Mouse (Mus musculus): ENCODE results near the gene Sfmbt1.

Sfmbt1 gene

DNA sequence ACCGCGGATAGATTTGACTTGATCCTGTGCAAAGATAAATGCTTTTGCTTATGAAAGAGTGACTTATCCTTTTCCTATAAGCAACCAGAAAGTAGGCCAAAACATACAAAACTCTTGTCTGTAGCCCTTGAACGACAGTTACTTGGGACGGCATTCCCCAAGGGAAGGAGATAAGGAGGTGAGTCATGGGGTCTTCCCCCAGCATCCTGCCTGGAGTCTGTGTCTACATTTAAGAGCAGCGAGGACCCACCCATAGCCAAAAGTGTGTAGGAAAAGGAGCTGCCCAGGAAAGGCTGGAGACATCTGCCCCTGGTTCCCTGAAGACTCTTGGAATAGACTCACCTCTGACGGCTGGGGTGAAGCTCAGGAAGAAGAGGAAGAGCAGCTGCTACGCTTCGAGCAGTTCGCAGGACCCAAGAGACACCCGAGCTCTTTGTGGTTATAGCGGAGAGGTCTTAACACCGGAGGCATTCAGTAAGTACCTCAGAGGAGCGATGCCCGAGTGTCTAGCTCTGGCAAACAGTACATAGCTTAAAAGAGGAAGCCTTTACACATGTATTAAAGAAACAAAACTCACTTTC is 122.9 kb downstream of the Sfmbt1 start:
- no peaks in the 10 kb centered on the region for H3K9me3 ChIP-seq (ENCODE audit: low read length)
- peaks cover 36% of the 10 kb centered on the region for H3K36me3 ChIP-seq (ENCODE audit: insufficient read depth, low read length)
- no peak overlapping the region for H3K4me3 ChIP-seq (replicated peaks; ENCODE audit: low read length)
- H3K27me3 ChIP-seq (ENCODE audit: insufficient read depth, low read length): no peaks in the 10 kb centered on the region
- no peak for TF ChIP-seq NANOG (IDR thresholded peaks at IDR 0.05; ENCODE audit: borderline replicate concordance, low read length)
- no peak for TF ChIP-seq POU5F1 (IDR thresholded peaks at IDR 0.05; ENCODE audit: borderline replicate concordance, low read length)
- TF ChIP-seq CTCF (conservative IDR thresholded peaks at IDR 0.05; ENCODE audit: low read length): no peak
- H3K4me1 ChIP-seq (replicated peaks; ENCODE audit: low read depth, low read length): no peaks in the 10 kb centered on the region

DNA sequence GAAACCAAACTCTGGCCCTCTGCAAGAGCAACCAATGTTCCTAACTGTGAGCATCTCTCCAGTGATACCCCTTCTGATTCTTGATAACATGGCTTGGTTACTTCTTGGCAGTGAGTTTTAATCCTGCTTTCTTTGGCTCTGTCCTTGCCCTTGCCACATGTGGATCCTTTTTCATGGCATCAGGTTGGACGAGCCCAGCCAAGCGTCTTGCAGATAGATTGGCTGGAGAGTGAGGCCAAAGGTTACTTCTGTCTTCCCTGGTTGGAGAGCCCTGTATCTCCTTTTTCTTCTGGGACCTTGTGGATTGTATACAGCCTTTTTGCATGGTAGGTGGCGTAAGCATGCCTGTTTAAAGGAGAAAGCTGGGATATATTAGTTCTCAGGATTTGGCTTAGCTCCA is 129.1 kb downstream of the Sfmbt1 start:
- Histone ChIP-seq H3K27me3 (ENCODE audit: insufficient read depth, low read length) (no peaks in the 10 kb centered on the region), H3K36me3 (ENCODE audit: insufficient read depth, low read length) (peaks cover 9% of the 10 kb centered on the region), H3K4me1 (replicated peaks; ENCODE audit: low read depth, low read length) (peaks cover 11% of the 10 kb centered on the region), H3K9me3 (ENCODE audit: low read length) (no peaks in the 10 kb centered on the region), H3K4me3 (replicated peaks; ENCODE audit: low read length) (no peak overlapping the region)
- TF ChIP-seq CTCF (conservative IDR thresholded peaks at IDR 0.05; ENCODE audit: low read length) (no peak), POU5F1 (IDR thresholded peaks at IDR 0.05; ENCODE audit: borderline replicate concordance, low read length) (no peak), NANOG (IDR thresholded peaks at IDR 0.05; ENCODE audit: borderline replicate concordance, low read length) (no peak)

DNA sequence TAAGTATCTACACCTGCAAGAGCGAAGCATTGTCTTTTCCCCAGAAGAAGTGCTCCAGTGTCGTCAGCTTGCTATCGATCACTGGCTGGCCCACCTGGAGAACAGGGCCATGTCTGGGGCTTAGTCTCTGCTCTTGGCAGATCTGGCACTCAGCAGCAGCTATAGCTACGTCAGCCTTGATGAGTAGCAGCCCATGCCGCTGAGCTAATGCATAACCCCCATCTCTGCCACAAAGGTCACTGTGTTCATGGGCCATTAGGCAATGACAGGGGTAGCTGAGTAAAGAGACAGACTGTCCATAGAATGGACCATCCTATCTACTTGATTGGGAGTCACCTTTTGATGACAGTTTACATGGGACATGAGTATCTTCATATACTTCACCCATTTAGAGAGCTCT is 135.9 kb downstream of the Sfmbt1 start:
- H3K9me3 ChIP-seq (ENCODE audit: low read length): no peaks in the 10 kb centered on the region
- peaks cover 5% of the 10 kb centered on the region for H3K4me1 ChIP-seq (replicated peaks; ENCODE audit: low read depth, low read length)
- TF ChIP-seq NANOG (IDR thresholded peaks at IDR 0.05; ENCODE audit: borderline replicate concordance, low read length) (no peak), CTCF (conservative IDR thresholded peaks at IDR 0.05; ENCODE audit: low read length) (no peak), POU5F1 (IDR thresholded peaks at IDR 0.05; ENCODE audit: borderline replicate concordance, low read length) (no peak)
- H3K27me3 ChIP-seq (ENCODE audit: insufficient read depth, low read length): no peaks in the 10 kb centered on the region
- H3K36me3 ChIP-seq (ENCODE audit: insufficient read depth, low read length): peaks cover 12% of the 10 kb centered on the region; the same call in 1 of the 2 replicates
- H3K4me3 ChIP-seq (replicated peaks; ENCODE audit: low read length): no peak overlapping the region

DNA sequence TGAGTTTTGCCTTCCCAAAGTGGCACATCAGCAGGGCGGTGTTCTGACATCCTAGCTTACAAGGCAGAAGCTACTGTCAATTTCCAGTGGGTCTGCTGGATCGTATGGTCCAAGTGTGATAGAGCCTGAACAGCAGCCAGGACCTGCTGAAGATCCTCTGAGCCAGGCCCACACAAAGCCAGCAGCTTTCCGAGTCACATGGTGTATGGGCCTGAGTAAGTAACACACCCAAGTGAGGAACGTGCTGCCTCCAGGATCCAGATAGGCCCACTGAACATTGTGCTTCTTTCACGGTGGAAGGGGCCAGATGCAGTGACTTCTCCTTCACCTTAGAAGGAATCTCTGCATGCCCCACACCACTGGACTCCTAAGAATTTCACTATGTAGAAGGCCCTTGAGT is 137.7 kb downstream of the Sfmbt1 start:
- Histone ChIP-seq H3K9me3 (ENCODE audit: low read length) (no peaks in the 10 kb centered on the region), H3K4me3 (replicated peaks; ENCODE audit: low read length) (no peak overlapping the region), H3K36me3 (ENCODE audit: insufficient read depth, low read length) (peaks cover 8% of the 10 kb centered on the region; the same call in 1 of the 2 replicates), H3K27me3 (ENCODE audit: insufficient read depth, low read length) (no peaks in the 10 kb centered on the region), H3K4me1 (replicated peaks; ENCODE audit: low read depth, low read length) (peaks cover 5% of the 10 kb centered on the region)
- TF ChIP-seq POU5F1 (IDR thresholded peaks at IDR 0.05; ENCODE audit: borderline replicate concordance, low read length) (no peak), CTCF (conservative IDR thresholded peaks at IDR 0.05; ENCODE audit: low read length) (no peak), NANOG (IDR thresholded peaks at IDR 0.05; ENCODE audit: borderline replicate concordance, low read length) (no peak)

DNA sequence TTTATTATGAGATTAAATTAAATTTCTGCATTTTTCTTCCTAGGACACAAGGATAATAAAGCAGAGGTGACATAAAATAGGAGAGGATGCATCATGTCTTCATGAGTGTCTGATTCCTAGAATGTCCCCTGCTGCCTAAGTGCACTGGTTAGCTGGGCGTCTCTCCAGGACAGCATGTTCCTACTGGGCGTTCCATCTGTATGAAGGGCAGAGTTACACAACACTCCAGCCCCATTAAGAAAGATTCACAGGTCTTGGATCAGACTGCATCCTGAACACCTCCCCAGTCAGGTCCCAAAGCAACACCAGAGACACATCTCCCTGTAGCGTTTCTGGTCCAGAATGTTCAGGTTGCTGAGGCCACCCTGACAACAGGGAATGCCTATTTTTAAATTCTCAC is 140.7 kb downstream of the Sfmbt1 start:
- Histone ChIP-seq H3K9me3 (ENCODE audit: low read length) (no peaks in the 10 kb centered on the region), H3K4me3 (replicated peaks; ENCODE audit: low read length) (no peak overlapping the region), H3K27me3 (ENCODE audit: insufficient read depth, low read length) (no peaks in the 10 kb centered on the region), H3K36me3 (ENCODE audit: insufficient read depth, low read length) (peaks cover 8% of the 10 kb centered on the region; the same call in 1 of the 2 replicates), H3K4me1 (replicated peaks; ENCODE audit: low read depth, low read length) (peaks cover 5% of the 10 kb centered on the region)
- TF ChIP-seq NANOG (IDR thresholded peaks at IDR 0.05; ENCODE audit: borderline replicate concordance, low read length) (no peak), CTCF (conservative IDR thresholded peaks at IDR 0.05; ENCODE audit: low read length) (no peak), POU5F1 (IDR thresholded peaks at IDR 0.05; ENCODE audit: borderline replicate concordance, low read length) (no peak)

DNA sequence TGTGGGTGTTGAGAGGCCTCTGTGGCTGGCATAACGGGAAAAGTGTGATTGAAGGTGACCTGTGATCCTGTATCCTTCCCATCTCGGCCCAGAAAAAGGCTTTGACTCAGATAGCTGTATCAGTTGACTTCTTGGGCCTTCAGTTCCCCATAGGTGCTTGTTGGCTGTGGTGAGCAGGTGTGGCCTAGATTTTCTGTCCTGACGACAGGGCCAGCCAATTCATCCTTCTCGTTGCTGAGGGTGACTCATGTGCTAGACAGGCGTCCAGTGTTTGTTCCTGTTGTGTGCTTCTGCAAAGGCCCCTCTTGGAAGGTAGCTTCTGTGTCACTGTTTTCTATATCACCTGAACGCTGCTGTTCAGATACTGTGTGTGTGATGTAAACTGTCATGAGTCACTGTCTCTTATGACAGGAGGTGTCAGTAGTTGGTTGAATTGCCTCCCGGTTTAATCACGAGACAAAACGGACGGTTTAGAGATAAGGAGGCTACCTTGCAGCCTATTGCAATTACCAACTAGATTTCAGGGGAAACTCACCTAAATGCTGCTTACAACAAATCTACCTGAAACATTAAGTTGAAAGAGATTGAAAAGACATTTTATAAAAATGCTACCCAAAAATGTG is 142.3 kb downstream of the Sfmbt1 start:
- Histone ChIP-seq H3K4me1 (replicated peaks; ENCODE audit: low read depth, low read length) (peaks cover 14% of the 10 kb centered on the region), H3K4me3 (replicated peaks; ENCODE audit: low read length) (no peak overlapping the region), H3K9me3 (ENCODE audit: low read length) (no peaks in the 10 kb centered on the region), H3K27me3 (ENCODE audit: insufficient read depth, low read length) (no peaks in the 10 kb centered on the region), H3K36me3 (ENCODE audit: insufficient read depth, low read length) (peaks cover 8% of the 10 kb centered on the region; the same call in 1 of the 2 replicates)
- TF ChIP-seq CTCF (conservative IDR thresholded peaks at IDR 0.05; ENCODE audit: low read length) (no peak), POU5F1 (IDR thresholded peaks at IDR 0.05; ENCODE audit: borderline replicate concordance, low read length) (no peak), NANOG (IDR thresholded peaks at IDR 0.05; ENCODE audit: borderline replicate concordance, low read length) (no peak)

DNA sequence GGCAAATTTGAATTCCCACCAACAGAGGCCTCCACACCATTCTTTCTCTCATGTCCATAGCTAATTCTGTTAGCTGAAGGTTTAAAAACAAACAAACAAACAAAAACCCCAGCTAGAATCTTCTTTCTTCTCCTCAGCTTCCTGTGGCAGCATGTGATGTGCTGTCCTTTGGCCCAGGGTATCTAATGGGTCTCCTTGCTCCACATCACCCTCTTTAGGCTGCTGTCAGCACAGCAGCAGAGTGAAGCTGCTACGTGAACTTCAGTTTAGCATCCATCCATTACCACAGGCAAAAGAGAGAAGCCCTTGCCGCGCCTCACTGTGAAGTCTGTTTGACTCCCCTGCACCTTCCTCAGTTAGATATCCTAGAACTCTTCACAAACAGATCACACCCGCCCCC is 143.3 kb downstream of the Sfmbt1 start:
- Histone ChIP-seq H3K4me3 (replicated peaks; ENCODE audit: low read length) (no peak overlapping the region), H3K36me3 (ENCODE audit: insufficient read depth, low read length) (peaks cover 8% of the 10 kb centered on the region; the same call in 1 of the 2 replicates), H3K27me3 (ENCODE audit: insufficient read depth, low read length) (no peaks in the 10 kb centered on the region), H3K9me3 (ENCODE audit: low read length) (no peaks in the 10 kb centered on the region), H3K4me1 (replicated peaks; ENCODE audit: low read depth, low read length) (peaks cover 17% of the 10 kb centered on the region)
- TF ChIP-seq CTCF (conservative IDR thresholded peaks at IDR 0.05; ENCODE audit: low read length): peak; percentile 40
- no peak for TF ChIP-seq POU5F1 (IDR thresholded peaks at IDR 0.05; ENCODE audit: borderline replicate concordance, low read length)

DNA sequence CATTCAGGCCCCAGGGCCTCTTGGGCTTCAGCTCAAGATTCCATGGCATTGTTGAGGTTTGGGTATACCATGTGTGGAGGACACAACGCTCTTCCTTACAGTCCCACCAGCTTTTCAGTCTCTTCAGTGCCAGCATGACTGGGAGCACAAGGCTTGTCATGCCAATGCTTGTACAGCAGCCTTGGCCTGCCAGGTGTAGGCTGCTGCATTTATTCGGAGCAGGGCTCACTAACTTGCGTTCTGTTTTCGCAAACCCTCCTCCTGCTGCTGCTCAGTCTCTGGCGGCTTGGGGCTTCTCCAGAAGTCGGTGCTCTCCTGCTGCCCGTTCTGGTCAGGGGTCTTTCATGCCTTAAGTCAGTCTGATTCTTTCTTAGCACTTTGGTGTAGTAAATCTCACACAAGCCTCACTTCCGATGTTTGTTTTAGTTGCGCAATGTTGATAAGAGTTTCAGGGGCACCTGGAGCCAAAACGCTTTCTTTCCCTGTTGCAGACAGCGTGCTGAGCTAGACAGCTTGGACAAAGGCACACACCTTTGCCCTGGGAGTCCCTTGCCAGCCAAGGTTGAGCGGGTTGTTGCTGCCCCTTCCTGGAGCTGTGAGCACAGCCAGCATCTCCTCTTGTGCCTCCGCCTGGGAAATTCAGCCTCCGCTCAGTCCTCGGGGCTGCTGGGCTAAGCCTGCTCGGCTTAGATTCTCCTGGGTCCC is 146.9 kb downstream of the Sfmbt1 start:
- Histone ChIP-seq H3K27me3 (ENCODE audit: insufficient read depth, low read length) (no peaks in the 10 kb centered on the region), H3K4me3 (replicated peaks; ENCODE audit: low read length) (peak overlapping the region; percentile 32; the same call in 1 of the 2 replicates), H3K4me1 (replicated peaks; ENCODE audit: low read depth, low read length) (peaks cover 17% of the 10 kb centered on the region), H3K36me3 (ENCODE audit: insufficient read depth, low read length) (peaks cover 35% of the 10 kb centered on the region), H3K9me3 (ENCODE audit: low read length) (no peaks in the 10 kb centered on the region)
- TF ChIP-seq NANOG (IDR thresholded peaks at IDR 0.05; ENCODE audit: borderline replicate concordance, low read length) (no peak), CTCF (conservative IDR thresholded peaks at IDR 0.05; ENCODE audit: low read length) (no peak), POU5F1 (IDR thresholded peaks at IDR 0.05; ENCODE audit: borderline replicate concordance, low read length) (no peak)
